Mouse (Mus musculus) ovary, postnatal 10 days (tissue): ENCODE measurements at regions not wholly inside any gene's neighbourhood (a gene's known extent, or its start where the extent isn't known, plus 50 kb on each side); places are given as distances from the start of the nearest gene placed in this dataset.
A peak's percentile ranks its signal among the peaks of the same experiment; 100 is the strongest.
"Not testable (repeated sequence)": the region's sequence is repeated elsewhere in the genome, so short reads cannot be mapped to it uniquely, and the experiment has no call there.

Experiments
- DNase-seq: peaks from one replicate; pipeline ENCODE4 v3.0.0; 2022; ENCODE audit warnings: low spot score

DNA sequence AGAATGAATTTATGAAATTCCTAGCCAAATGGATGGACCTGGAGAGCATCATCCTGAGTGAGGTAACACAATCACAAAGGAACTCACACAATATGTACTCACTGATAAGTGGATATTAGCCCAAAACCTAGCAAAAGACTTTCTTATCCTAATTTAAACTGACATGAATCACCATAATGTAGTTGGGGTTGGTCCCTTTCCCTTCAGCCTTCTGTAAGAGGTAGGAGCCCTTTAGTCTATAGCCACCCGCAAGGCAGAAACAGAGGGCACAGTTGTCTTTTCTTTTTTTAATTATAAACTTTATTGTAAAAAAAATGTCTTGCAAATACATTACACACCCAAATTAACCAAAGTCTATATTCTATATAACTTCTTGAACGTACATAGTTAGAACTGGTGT lies 81.3 kb downstream of the Ogfrl1 start:
- not testable (repeated sequence) for DNase-seq

DNA sequence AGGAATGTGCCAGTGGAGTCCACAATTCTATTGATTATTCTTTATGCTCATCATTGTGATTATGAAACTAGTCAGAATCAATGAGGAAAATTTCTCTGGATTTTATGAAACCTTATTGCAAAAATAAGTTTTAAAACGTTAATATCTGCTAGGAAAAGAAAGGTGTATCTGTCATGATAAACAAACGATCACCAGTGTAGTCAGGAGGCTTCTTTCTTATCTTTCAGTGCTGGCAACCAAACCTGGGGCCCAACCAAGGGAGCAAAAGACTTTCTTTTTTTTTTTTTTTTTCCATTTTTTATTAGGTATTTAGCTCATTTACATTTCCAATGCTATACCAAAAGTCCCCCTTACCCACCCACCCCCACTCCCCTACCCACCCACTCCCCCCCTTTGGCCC lies 82.7 kb downstream of the Ogfrl1 start:
- not testable (repeated sequence) for DNase-seq

DNA sequence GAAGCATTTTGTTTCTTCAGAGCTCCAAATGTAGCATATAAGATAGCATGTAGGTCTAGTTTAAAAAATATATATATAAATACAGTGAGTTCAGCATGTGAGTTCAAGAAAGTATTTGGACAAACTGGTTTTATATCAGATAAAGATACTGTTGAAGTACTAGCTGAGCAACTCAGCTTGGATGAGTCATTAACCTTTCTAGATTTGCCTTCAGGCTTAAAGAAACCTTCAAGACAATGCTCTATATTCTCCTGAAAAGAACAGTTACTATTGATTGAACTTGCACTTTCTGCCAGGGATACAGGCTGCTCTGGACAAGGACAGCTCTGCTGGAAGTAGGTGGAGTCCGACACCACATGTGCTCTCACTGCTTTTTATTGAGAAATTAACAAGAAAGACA lies 104.9 kb downstream of the Ogfrl1 start:
- DNase-seq: no peak

DNA sequence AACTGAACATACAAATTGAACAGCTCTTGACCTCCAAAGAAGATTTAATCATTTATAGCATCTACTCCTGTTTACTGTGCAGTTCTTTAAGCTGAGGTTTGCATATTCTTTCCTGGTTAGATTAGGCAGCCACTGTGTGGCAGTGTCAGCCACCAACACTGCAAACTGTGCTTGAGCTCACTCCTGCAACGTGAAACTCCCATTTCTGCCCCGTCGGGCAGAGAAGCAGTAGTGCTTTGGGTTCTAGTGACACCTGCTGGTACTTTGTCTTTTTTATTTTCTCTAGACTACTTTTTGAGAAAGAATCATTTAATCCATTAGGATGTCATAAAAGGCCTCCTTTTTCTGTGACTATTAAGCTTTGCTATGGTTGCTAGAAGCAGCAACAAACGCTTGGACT lies 110.8 kb downstream of the Ogfrl1 start:
- no peak for DNase-seq

DNA sequence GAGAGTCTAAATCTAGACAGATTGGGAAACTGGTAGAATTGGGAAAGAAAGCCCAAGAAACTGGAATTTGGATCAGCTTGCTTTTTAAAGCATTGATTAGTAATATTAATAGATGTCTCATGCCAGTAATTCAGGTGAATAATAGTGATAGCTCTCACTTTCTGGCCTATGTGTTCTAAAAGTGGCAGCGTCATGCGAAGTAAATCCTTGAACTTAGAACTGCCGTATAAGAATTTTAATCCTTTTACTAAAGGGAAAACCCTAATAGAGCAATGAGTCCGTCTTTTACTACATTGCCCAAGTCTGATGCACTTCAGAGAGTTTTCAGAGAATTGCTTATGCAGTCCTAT lies 114.7 kb downstream of the Ogfrl1 start:
- DNase-seq: no peak

DNA sequence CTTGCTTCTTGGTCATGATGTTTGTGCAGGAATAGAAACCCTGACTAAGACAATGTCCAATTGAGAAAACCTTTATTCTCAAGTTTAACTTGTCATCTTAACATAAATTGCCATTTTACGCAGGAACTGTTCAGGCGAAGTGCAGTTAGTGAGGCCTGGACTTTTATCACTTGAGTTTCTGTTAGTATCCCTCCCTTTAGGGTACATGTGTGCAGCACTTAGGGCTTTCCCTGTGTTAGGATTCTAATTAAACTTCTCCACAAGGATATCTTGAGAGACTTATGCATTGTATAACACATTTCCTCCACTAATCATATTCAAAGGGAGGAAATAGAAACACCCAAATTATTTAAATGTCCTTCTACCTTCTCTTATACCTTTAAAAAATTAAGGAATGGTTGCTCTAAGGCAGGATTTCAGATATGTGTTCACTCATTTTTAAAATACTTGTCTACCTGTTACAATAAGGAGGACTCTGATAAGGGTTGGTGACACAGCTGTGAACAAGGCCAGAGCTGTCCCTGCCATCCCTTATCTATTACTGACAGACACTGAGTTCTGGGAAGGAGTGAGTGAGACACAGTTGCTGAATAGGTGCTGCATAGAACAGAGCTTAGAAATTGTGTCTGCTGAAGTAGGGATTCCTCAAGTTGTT lies 115.2 kb downstream of the Ogfrl1 start:
- no peak for DNase-seq

DNA sequence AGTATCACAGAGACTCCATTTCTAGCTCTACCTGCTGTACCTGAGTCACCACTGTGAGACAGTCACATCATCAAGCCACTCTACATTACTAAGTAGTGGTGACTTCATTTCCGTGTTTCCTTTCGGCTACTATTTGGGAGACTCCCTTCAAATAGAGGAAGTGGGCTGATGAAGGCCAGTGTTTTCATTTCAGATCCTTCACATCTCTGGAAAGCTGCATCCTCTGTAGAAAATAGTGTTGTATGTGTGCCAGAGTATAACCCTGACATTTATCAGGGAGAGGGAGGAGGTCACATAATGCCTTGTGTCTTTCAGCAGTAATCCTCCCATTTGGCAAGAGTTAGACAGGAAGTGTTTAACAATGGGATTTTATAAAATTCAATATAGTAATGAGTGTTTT lies 117.7 kb downstream of the Ogfrl1 start:
- no peak for DNase-seq

DNA sequence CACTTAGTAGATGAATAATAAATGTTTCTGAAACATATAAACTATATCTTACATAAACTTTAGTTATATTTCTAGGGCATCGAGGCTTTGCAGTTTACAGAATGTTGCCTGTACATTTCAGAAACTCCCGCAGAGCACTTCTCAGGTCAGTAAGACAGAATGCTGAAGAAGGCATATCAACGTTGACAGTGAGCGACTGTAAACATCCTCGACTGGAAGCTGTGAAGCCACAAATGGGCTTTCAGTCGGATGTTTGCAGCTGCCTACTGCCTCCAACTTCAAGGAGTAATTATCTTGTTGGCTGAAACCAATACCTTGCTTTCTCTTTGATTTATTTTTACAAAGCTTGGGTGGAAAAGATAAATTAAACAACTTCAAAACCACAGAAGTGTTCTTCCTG lies 125.5 kb downstream of the Ogfrl1 start:
- no peak for DNase-seq

DNA sequence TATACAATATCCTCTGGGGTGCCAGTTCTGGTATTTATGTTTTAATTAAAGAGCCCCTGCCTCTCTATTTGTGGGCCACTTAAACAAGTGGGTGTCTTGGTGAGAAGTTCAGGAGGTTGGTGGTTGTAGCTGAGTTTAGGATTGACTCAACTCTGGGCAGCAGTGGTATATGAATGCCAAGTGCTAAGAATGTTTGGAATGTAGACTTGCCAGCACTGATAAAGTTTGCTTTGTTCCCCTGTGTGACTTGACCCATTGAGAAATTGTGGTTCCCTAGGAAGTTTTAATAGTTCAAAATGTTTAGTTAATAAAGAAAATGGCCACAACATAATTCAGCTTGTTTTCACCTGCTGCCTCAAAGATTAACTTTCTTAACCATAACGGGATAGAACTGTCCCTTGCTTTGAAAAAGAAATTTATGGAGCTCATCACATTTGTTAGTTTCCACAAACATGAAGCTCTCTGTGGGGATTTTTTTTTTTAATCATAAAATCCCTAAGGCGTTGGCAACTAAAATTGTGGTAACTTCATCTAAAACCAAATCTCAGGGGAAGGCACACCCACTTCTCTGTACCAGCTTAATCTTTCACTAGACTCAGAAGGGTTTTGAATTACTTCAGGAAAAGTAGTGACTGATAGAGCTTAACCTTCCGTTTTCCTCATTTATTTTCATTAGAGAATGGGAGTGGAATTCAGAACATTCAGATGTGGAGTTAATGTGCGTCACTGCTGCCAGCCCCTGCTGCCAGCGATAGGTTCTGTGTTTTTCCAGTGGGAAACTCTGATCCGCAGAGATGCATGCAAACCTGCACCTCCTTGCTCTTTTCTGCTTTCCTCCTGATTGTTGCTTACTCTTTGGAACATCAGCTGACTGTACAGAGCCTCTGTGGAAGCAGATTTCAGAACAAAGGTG lies 126.4 kb downstream of the Ogfrl1 start:
- DNase-seq: no peak

DNA sequence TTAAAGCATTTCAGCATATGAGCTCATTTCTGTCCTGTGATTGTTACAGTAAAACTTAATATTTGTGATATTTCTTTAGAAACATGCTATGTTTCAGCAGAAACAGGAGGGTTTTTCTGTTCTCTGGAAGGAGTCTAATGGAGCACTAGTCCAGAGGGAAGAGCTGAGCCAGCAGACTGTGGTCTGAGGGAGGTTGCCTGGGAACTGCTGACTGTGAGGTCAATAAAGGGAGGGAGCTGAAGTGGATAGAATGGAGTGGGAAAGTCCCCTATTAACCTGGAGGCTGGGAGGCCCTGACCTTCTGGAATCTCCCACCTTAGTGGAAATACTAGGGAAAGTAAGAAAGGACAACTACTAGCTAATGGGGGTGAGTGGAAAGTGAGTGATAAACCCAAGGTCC lies 129.5 kb downstream of the Ogfrl1 start:
- no peak for DNase-seq

DNA sequence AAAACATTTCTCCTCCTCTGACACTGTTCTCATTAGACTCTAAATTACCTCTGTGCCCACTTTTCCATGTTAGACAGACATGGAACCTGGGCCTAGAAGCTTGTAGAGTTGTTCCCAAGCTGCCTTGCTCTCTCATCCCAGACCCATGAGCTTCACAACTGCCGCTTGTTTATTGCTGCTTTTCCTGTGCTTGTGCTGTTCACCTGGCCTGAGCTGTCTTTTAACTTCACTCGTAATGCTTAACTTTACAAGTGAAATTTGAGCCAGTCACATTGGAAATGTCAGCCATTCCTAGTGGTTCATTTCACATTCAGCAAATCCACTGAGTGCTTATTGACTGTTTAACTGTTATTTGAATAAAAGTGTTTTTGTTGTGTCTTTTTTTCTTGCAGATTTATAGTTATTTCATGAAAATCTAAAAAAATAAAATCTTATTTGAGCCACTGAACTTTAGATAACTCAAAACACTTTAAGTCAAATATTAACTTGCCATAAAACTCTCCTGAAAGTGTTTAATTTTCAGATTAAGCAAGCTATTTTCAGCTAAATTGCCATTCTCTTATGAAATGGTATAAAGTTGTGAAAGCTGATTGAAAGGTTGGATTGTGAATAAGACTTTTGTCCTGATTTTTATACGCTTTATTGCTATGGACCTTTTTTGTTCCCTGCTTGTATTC lies 131.9 kb downstream of the Ogfrl1 start:
- DNase-seq: no peak

DNA sequence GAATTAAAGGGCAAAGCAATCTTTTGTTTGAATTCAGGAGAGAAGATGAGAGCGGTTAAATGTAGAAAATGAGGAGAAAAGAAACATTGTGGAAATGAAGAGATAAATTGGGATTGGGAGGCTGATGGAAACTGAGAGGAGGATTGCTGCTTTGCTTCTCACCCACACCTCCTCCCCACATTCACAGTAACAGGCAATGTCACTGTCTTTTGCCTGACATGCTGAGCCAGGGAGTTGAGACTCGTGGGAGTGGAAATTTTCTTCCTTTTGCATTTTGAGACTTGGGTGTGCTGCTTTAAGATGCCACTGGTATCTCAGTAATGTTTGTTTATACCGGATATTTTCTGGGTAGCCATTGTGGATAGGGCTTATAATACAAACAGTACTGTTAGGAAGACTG lies 133.3 kb downstream of the Ogfrl1 start:
- DNase-seq: no peak

DNA sequence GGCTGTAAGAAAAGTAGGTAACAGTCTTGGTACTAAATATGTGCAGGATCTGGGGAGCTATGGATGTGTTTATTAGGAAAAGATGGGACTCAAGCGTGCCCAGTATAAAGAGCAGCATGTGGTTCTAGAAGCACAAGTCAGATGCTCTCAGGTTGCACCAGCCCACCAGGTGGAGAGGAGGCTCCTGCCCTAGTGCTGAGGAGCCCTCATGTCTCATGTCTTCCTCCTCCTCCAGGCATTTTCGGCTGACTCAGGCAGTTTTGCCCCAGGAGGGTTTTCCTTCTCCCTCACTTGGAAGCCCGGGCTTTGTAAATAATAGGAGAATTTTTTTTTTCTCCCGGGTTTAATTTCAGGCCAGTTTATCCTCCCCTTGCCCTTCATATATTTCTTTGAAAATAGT lies 133.8 kb downstream of the Ogfrl1 start:
- DNase-seq: no peak

DNA sequence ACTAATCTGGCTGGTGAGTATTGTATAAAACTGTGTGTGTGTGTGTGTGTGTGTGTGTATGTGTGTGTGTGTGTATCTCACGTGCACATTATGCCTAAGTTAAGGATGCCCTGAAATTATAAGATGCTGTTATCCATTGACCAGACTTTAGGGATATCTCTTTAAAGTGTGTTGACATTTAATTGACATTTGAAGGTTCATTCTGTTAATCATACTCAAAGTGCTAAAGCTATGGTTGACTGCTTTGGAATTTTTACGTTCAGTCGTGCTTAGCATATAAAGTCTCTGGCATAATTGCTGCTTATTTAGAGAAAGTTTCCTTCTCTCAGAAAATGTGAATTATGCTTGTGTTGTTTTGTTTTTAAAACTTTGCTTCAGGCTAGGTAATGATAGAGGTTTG lies 135.9 kb downstream of the Ogfrl1 start:
- no peak for DNase-seq

DNA sequence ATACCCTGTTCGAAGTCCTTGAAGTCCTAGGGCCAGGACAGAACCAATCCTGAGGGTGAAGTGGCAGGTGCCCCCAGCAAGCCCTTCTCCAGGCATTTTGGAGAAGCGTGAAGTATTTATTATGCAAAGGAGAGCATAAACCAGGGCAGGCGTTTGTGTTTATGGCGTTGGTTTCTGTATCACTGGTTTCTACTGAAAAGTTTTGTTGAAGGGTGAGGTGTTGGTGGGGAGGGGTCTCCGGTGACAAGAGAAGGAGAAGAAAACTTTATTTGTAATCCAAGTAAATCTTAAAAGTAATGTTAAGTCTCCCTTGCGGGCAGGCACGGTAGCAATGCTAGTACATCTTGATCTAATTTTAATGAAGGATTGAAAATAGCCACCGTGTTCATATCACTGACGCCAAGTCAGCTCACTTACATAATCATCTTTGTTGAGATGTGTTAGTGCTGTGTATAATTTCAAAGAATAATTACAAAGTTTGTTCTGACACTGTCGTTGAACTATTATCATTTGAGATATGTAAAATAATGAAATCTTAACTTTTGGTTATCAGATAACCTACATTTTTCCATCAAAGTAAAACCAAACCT lies 140.2 kb downstream of the Ogfrl1 start:
- no peak for DNase-seq

DNA sequence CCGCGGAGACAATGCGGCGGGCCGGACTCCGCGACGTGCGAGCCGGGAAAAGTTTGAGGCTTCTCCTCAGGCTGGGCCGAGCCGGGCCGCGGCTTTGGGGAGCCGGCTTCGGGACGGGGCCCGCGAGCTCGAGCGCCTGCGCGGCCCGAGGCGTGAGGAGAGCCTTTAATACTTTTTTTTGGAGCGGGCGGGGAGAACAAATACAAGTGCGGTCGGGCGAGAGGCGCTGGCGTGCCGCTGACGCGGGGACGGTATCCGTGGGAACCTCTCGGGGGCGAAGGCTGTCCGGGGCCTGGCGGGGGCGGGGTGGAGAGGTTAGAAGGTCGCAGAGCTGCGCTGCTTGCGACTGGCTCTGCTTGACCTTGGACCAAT lies 141.0 kb downstream of the Ogfrl1 start:
- peak; percentile 65 for DNase-seq

DNA sequence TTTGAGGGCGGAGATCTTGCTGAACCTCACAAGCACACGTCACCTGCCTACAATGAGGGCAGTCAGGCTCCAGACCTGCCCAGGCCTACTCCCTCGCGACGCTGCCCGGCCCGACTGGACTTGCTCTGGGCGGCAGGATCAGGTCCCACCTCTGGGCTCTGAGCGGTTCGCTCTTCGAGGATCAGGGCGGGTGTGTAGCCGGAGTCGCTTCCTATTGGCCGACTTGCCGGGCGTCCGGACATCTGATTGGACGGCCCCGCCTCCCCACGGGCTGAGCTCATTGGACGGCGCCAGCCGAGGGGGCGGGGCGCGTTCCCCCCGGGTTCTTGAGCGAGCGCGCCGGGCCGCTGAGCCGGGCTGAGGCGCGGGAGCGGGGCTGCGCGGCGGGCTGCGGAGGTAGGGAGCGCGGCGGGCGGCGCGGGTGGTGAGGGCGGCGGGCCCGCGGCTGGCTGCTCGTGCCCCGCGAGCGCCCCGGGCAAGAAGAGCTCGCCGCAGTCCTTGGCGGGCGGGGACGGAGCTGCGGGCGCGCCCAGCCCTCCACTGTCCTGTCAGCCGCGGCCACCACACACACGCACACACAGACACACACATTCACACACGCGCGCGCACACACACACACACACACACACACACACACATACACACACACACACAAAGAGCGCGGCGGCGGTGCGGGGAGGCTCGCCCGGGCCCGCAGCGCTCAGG lies 141.5 kb downstream of the Ogfrl1 start:
- peak; percentile 82 for DNase-seq

DNA sequence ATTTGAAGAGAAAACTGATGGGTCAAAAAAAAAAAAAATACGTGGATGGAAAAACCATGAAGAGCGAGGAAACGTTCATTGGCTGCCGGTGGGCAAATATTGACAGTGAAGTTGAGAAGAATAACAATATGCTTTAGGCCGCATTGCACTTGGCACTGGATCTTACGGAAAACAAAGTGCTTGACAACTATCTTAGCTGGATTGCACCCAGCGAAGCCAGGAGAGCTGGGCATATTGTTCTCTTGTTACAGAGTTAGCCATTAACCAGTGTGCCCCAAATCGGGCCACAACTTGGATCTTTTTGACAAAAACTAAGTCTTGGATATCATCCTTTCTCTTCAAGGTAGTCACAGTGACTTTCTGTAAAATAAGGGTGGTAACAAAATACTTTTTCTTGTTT lies 143.3 kb downstream of the Ogfrl1 start:
- DNase-seq: no peak

DNA sequence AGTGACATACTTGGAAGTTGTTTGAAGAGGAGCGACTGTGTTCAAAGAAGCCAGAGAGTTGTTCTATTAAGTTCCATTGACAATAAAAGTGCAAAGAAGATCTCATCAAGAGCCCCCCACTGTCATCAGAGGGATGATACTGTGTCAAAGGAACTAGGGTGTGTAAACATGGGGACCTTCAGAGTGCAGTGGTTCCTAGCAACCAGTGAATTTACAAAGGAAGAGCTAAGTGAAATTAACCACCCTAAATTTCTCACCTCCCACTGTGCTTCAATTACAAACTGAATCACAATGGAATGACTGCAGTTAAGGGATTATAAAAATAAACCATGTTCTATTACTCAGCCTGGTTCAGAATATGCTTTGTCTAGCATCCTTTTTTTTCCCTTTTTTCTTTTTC lies 129.5 kb upstream of the 4933415F23Rik start:
- DNase-seq: no peak

DNA sequence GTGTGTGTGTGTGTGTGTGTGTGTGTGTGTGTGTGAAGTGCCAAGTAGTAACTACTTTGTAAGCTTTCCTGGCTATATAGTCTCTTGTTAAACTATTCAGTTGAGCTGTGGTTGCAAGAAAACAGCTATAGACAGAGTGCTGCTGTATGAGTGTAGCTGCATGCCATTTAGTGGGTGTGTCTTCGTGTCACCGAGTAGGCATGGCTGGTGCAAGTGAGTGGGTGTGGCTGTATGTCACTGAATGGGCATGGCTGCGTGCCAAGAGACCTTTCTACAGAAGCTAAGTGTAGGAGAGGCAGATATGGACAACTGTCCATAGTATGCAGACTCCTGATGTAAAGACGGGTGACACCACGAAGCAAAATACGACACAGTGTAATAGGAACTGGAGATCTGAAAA lies 126.4 kb upstream of the 4933415F23Rik start:
- DNase-seq: no peak

DNA sequence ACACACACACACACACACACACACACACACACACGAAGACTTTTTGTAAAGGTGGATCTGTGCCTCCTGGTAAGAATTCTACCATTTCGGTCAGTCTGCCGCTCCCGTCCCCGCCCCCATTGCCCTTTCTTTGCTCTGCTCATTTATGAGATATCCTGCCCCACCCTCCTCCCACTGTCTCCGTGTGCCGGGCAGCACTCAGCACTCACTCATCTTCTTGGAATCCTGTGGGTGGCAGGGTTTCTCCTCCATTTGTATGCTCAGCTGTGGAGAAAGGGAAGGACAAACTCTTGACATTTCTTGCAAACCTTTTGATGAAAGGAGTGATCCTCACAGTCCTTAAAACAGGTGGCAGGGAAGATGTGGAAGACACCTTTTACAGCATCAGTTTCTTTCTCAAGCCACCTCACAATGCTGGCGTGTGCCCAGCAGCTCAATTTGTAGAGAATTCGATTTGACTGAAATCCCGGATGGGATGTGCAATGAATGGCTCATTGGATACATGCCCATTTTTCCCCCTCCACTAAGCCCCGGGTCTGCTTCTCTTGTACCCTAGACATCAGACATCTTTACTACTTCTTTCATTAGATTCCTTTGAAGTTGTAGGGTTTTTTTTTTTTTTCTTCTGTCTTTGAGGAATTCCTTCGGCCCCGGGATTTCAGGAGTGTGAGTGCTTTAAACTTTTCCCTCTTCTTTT lies 112.6 kb upstream of the 4933415F23Rik start:
- no peak for DNase-seq

DNA sequence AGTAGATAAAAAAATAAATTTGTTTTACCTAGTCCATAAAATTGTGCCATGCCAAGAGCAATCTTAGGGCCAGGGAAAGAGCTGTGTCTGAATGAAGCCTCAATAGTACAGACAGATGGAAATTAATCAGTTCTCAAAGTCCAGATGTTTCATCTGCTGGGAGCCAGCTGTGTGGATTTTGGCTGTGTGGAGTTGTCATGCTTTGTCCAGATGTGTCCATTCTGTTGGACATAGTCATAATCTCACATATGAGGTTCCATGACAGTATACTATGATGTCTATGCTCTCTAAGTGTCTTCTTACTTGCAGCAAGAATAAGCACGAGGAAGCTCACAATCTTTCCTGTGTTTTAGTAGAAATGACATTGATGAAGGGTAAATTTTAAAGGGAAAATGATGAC lies 105.8 kb upstream of the 4933415F23Rik start:
- DNase-seq: no peak
